Mouse (Mus musculus) gastrocnemius, postnatal 10 days (tissue): ENCODE measurements around the gene Eif4e2. TPM values are rescaled to one million over a fixed set of nuclear protein-coding genes. Genes with fewer than 3 reads are reported as not detected.

Experiments used
- DNase-seq: peaks from one replicate; pipeline ENCODE4 v3.0.0; 2021; ENCODE audit warnings: mixed read lengths
- total RNA-seq, 2 experiments: library from RNA; stranded (reverse); gene quantifications; 2 replicates each; pipeline ENCODE4 v1.2.3; 2021

Eif4e2 gene
- total RNA-seq, 2 experiments from 2014 or later, result 66.3 to 70.8 TPM

DNA sequence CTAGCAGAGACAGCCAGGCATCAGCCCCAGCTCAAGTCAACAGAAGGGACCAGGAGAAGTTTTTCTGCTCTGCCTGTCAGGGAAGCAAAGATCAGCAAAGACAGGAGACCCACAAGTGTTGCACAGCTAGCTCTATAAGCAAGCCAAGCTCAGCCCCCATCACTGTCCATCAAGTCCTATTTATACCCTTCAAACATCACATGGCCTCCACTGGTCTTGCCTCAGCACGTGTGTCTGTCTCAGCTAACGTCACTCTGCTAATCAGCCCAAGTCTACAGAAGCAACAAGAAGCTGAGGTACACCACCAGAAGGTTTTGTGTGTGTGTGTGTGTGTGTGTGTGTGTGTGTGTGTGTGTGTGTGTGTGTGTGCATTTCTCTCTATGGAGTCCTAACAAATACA is 12.9 kb upstream of the Eif4e2 start:
- DNase-seq, result no peak

DNA sequence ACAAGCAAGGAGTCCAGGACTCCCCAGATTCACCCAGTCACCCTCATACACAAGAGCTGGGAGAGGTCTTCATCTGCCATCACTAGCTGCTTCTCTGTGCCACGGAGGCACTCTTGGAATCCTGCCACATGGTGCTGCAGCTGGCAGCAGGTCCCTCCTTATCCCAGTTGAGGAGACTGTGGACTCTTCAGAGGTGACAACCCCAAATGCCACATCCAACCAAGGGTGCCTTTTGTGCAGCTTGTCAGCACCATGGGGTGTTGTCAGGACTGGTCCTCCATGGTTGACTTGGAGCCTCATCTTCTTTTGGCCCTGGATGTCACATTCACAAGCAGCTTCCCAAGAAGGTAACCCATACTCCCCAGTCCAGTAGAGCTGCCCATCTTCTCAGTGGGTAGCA is 11.9 kb upstream of the Eif4e2 start:
- DNase-seq, result no peak

DNA sequence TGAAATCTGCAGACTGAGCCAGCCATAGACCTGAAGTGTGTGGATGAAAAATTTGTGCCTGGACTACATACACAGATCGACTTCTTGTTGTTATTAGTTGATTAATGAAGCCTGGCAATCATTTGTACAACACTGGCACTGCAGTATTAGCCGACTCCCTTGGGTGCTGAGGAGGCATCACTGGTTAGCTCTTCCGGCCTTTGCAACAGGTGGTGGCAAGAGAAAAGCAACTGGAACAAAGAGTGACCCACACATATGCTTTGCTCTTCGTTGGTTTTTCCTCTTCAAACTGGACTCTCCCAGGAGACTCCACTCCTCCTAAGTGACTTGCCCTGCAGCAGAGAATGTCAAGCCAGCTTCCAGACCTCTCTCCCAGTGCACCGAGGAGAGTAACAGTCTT is 9.9 kb upstream of the Eif4e2 start:
- DNase-seq, result no peak

DNA sequence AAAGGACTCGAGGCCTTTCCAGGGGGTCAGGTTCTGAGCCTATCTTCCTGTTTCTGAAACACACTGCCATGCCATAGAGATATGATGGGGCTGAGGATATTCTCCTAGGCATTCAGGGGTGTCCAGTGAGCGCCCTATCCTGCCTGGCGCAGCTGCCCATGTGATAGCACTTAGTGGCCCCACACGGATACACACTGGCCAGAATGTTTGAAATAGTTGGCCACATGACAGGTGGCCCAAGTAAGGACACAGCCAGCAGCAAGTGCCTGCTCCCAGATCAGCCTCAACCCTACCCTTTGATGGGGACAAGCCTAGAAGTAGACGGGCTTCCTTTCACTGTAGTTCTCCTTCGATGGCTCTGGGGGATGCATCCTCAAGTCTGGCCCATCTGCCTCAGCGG is 9.2 kb upstream of the Eif4e2 start, which contains the start of gene Chrng:
Gene Chrng, plus strand, starts transcription at position 193 of the 400 bp plus-strand sequence.
- DNase-seq, result no peak

DNA sequence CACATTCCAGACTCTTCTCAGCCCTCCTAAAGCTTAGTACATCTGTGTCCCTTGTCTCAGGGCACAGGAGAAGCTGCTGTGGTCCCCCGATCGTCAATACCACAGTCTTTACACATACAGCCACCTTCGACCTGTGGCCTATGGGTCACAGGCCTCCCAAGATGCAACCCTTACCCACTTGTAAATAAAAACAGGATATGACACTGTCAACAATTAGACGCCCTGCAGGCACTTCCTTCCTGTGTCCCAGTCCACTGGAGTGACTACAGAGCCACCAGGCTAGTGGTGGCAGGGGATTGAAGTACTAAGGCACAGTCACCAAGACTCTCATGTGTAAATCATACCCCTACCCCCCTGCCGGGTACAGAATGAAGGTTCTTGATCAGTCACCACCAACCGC is 8.7 kb upstream of the Eif4e2 start:
- DNase-seq, result no peak

DNA sequence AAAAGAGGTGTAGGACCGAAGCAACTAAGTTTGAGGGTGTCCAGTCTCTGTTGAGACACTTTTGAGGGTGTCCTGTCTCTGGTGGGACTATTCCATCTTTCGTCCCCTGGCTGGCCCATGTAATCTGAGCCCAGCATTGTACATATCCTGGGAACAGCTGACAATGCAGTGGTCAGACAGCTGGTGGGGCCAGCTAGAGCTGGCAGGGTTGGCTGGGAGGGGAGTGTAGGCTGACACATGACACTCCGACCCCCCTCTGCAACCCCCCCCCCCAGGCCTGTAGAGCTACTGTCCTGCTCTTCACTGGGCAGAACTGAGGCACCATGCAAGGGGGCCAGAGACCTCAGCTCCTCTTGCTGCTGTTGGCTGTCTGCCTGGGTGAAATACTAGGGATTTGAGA is 8.2 kb upstream of the Eif4e2 start:
- DNase-seq, result no peak

DNA sequence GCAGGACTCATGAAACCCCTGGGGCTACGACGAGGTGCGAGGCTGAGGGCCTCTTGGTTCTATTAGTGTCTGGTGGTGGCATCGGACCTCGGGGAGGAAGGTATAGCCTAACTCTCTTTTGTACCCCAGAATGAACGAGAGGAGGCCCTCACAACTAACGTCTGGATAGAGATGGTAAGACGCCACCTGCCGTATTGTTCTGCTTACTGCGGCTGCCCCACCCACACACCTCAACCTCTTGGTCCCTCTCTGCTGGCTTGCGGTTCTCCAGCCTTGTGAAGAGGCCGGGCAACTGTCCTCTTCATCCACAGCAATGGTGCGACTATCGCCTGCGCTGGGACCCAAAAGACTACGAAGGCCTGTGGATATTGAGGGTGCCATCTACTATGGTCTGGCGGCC is 7.4 kb upstream of the Eif4e2 start:
- no peak for DNase-seq

DNA sequence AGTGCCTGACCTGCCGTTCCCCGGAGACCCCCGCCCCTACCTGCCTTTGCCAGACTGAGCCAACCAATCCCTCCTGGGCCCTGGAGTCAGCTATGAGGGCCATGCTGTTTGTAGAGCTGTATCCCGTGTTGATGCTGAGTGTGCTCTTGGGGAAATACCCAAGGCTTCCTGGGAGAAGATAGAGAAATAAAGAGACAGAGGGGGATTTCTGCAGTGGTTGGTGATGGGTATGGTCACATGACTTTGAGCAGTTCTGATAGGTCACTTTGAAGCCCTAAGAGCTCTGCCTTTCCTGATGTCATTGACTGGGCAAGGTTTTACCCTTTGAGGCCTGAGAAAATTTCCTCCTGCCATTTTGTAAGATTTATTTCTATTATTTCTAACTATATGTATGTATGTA is 2.3 kb upstream of the Eif4e2 start:
- DNase-seq, result no peak

DNA sequence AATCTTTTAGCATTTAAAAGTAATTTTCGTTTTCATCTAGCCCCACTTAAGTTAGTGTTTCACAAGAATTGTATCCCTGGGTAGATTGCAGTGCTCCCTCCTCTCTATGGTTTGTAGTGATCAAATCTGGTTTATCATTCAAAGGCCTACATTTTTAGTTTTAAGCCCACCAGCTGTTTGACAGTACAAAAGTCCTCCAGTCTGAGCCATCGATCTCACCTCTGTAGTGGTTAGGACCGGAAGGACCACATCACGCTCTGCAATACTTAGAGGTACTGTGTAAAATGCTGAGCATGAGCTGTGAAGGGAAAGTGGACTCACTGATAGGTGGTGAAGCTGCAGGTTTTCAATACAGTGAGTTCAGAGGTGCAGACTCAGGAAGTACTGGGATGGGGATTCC is 1.0 kb downstream of the Eif4e2 start:
- DNase-seq, result no peak

DNA sequence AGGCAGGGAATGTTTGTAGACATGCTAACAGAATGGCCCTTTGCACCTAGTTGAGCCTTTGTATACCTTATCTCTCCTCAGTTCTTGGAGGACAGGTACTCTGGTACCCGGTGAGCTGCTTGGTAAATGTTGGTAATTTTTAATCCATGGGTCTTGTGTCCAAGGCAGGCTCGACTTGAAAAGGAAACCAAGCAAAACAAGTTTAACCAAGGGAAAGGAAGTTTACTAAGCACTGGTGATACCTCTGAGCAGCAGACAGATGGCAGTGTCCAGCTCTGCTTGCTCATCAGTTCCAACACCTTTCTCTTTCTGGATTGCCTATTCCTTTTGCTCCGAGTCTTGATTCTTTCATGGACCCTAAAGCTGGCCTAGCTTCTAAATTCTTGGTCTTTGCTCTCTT is 4.2 kb downstream of the Eif4e2 start:
- DNase-seq, result no peak

DNA sequence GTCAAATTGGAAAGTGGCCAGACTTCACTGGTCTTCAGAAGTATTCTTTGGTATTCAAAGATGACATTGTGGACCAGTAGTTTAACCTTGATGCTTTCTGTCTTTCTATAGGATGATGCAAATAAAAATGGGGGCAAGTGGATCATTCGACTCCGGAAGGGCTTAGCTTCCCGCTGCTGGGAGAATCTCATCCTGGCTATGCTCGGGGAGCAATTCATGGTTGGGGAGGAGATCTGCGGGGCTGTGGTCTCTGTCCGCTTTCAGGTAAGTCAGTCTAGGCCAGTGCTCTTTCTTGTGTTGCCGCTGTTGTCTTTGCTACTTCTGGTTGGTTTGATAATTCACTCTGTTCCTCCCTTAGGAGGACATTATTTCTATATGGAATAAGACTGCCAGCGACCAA is 12.0 kb downstream of the Eif4e2 start:
- no peak for DNase-seq

DNA sequence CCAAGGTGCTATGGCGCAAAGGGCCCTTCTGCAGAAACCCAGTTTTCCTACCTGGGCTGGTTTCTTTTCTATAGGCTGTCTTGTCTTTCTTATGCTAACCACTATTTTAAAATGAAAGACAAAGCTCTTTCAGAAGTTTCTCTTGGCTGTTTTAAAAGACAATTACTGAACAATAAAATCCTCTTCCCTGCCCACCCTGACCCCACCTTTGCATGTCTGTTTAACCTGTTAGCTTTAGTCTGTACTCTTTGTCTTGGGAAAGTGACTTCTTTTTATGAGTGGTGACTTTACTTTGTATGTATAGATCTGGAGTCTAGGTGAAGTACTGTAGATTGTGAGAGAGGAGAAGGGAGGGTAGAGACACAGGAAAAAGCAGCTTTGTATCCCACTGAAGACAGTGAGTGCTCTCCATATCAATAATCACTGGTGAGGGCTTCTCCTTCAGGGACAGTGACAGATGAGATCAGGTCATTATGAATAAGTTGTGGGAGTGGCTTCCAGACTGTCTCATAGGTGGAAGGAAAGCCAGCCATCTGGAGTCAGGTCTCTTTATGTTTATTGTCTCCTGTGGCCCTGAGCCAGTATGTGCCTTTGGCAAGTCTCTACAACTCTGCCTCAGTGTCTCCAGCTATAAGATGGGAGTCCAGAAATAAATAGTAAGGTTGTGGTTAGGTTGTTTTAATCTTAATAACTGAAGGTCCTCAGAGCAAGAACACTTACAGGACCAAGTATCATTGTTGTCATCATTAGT is 12.9 kb downstream of the Eif4e2 start:
- DNase-seq, result no peak

DNA sequence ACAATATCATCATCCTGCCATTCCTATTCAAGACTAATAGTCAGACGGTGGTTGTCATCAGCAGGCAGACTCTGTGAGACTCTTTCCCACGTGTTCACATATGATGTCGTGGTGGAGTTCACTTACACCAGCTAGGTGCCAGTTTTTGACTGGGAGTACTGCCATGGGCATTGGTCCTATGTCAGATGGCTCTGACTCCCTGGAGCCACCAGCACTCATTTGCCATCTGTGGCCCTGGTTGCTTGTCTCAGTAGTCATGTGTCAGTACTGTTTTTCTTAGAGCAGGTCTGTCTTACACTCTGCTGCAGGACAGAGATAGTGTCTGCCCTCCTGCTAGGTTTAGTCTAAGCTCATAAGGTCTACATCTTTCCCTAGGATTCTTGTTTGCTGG is 13.4 kb downstream of the Eif4e2 start:
- DNase-seq, result peak; percentile 38

DNA sequence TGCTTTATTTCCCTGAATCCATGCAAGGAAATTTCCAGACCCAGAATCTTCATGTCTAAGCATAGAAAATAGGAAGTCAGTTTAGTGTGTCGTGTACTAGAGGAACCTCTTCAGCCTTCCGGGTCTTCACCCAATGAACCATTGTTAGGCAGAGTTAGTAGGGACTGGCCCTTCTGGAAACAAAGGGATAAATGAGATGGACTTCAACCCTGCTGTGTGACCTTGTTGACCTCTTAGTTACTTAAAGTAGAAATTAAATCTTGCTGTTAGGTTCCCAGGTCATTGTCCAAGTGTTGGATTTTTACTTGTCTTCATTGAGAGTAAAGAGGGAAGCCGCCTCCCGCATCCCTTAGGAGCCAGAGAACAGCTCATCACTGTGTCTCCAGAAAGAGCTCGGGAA is 16.9 kb downstream of the Eif4e2 start:
- no peak for DNase-seq

DNA sequence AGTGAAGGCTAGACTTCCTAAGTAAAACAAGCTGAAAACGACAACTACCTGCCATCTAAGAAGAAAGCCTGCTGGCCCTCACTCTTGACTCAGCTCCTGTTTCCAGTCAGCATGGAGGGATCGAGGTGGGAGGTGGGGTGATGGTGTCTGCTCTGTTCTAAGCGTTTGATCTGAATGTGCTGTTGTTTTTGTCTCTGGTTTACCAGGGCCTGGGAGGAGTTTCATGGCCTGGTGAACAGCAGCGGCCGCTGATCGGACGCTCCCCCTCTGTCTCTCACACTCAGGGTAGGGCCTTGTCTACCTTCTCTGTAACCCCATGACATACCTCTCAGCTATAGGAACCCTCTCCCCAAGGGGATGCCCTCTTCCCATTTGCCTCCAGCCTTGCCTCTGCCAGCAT is 18.5 kb downstream of the Eif4e2 start:
- no peak for DNase-seq

DNA sequence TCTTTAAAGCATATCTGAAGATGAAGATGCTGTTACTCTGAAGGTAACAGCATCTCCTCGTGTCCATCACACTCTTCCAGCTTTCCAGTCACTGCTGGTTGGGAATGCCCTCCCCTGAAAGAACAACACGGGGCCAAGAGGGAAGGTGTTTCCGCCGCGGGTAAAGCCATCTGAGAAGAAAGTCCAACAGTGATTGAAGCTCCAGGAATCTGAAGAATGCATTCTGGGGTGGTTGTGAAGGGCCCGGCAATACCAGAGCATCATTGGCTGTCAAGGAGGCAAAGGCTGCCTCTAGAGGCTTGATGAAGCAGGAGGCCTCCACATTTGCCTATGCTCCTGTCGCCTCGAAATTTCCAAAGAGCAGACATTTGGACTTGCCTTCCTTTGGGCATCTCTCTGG is 25.3 kb downstream of the Eif4e2 start:
- DNase-seq, result no peak

DNA sequence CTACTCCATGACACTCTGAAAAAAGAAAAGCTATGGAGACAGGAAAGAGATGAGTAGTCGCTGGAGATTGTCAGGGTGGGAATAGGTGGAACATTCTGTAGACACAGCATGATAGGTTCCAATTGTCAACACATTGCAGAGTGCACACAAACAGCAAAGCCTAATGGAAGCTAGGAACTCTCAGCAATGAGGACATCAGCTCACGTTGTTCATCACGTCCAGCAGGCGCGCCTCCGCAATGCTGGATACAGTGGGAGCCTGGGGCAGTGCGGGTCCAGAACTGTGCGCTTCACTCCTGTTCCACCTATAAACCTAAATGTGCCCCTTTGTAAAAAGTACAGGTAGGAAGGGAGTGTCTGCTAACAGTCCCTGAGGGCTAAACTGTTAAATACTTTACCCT is 29.3 kb downstream of the Eif4e2 start:
- no peak for DNase-seq

DNA sequence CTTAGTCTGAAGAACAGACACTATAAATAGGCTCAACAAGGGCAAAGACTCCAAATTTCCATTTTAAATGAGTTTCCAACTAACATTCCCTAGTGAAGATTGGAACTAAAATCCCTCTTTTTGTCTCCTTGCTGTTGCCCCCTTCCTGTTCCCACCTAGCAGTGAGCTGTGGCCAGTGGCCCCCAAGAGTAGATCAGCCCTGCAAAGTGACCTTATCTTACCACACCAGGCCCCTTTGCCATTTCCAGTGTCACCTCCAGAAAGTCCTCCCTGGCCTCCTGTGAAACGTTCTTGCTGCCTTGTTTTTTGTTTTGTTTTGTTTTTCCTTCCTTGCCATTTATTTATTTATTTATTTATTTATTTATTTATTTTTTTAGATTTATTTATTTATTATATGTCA is 31.7 kb downstream of the Eif4e2 start:
- DNase-seq, result no peak

DNA sequence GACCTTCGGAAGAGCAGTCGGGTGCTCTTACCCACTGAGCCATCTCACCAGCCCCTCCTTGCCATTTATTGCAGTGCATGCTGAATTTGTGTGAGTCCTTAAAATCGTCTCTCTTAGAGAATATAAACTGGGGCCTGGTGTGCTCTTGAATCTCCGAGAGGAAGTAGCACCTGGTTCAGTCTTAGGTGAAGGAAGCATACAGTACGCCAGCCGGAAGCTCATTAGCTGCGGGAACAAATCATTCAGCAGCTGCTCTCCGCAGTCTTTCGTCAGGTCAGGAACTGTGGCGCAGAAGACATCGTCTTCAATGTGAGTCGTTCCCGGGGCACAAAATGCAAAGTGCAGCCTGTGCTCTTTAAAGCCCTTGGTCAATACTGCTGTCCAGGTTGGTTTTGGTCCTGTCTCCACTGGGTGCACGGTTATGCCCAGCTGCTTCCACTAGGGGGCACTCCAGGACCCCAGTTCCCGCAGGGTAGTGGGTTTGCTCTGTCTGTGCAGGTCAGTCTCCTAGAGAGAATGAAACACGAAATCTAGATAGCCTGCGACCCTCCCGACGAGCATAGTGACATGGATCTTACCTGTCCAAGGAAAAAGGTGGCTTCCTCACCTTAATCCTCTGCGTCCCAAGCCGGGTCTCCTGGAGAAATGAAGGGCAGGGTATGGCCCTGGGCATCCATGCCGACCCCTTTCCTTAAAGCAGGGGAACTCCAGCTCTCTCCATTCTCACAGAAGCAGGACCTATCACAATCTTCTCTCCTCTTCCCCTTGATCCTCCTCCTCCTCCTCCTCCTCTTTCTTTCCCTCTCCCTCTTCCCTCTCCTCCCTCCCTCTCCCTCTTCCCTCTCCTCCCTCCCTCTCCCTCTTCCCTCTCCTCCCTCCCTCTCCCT is 32.5 kb downstream of the Eif4e2 start:
- peak; percentile 84 for DNase-seq

DNA sequence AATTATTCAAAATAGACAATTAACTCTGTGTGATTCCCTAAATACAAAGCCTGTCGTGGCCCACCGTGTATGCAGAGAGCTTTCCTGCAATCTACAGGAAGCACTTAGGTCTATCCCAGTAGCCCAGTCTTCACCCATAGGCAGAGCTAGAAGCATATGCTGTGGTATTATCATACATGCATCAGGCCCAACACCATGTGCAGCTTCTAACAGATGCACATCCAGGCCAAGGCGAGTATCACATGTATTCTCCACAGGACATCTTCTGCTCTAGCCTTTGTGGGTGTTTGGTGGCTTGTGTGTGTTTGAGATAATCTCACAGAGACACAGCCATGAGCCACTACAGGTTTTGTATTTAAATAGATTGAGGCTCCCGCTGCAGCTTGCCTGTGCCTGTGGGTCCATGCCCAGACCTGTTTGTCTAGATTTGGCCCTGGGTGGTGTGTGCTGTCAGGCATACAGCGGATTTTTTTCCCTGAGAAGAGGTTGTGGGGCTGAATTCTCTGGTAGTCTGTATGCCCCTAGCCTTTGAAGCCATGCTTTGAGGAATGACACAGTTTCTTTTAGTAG is 38.4 kb downstream of the Eif4e2 start:
- DNase-seq, result no peak

DNA sequence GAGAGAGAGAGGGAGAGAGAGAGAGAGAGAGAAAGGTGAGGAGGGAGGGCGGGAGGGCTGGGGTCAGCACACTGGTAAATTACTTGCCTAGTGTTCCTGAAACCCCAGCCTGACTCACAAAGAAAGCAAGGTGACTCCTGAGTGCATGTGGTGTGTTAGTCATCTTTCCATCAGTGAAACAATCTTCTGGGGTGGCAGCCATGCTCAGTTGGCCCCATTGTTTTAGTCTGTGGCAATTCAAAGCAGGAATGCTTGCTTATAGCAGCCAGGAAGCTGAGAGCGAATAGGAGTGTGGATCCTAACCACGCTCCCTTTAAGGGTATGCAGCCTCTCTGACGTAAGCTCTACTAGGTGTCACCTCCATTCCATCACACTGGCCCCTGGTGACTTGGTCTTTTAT is 41.5 kb downstream of the Eif4e2 start:
- no peak for DNase-seq

DNA sequence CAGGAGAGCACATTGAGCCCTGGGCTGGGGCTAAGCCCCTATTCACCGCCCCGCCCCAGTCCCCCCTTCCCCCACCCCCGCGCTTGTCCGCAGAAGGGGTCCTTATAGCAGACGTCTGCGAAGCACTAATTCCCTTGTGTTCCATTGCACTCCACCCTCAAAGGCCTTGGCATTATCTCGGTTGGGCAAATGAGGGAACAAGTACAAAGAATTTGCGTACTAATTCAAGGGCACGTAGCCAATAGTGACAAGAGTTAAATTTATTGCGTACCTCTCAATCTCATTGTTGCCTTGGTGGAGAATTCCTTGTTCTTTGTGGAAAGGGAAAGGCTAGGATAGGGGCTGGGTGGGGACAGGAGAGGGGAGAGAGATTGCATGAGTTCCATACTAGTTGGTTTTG is 44.0 kb downstream of the Eif4e2 start:
- no peak for DNase-seq

DNA sequence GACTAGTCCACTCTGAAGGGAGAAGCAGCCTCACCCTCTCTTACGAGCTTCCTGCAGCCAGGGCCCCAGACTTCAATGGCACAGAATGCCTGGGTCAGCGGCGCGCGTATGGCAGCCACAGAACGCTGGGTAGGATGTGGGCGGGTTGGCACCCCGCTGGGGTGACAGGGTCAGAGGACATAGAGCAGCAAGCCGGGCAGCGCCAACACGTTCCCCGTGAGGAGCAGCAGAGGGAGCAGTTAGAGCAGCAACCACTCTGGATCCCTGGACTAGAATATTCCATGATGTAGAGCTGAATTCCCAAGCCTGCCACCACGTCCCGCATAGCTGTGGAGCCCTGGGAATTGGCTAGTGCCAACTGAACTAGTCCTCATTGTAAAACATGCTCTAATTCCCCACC is 44.8 kb downstream of the Eif4e2 start:
- DNase-seq, result no peak
